Mouse (Mus musculus): ENCODE results near the gene Naxd.

The Naxd gene

GRCm38 (mm10) chr8:11510971-11511370 is 13.7 kb downstream of the Naxd start:
- in situ Hi-C loops (cut with MboI, MseI) = no loop called here

- in situ Hi-C loops (cut with MboI, MseI) = no loop called here
Observed at GRCm38 (mm10) chr8:11512711-11513110, 15.4 kb downstream of the Naxd start.

- in situ Hi-C loops (cut with MboI, MseI) = no loop called here
Observed at GRCm38 (mm10) chr8:11513247-11513646, 15.9 kb downstream of the Naxd start.

GRCm38 (mm10) chr8:11516292-11516691 is 19.0 kb downstream of the Naxd start:
- in situ Hi-C loops (cut with MboI, MseI) = no loop called here

GRCm38 (mm10) chr8:11517366-11518055 is 20.2 kb downstream of the Naxd start:
- in situ Hi-C loops (cut with MboI, MseI) = no loop called here

GRCm38 (mm10) chr8:11518056-11518396 is 20.7 kb downstream of the Naxd start:
- in situ Hi-C loops (cut with MboI, MseI) = no loop called here

- in situ Hi-C loops (cut with MboI, MseI) = no loop called here
Observed at GRCm38 (mm10) chr8:11518676-11519075, 21.4 kb downstream of the Naxd start.

- in situ Hi-C loops (cut with MboI, MseI) = no loop called here
Observed at GRCm38 (mm10) chr8:11523331-11523730, 26.0 kb downstream of the Naxd start.

GRCm38 (mm10) chr8:11530155-11530770 is 33.0 kb downstream of the Naxd start:
- in situ Hi-C loops (cut with MboI, MseI) = no loop called here

- in situ Hi-C loops (cut with MboI, MseI) = no loop called here
Observed at GRCm38 (mm10) chr8:11530849-11531248, 33.5 kb downstream of the Naxd start.

GRCm38 (mm10) chr8:11534494-11534893 is 37.2 kb downstream of the Naxd start:
- in situ Hi-C loops (cut with MboI, MseI) = no loop called here

GRCm38 (mm10) chr8:11539049-11539448 is 41.7 kb downstream of the Naxd start:
- in situ Hi-C loops (cut with MboI, MseI) = no loop called here

GRCm38 (mm10) chr8:11540182-11540581 is 42.9 kb downstream of the Naxd start:
- in situ Hi-C loops (cut with MboI, MseI) = no loop called here

- in situ Hi-C loops (cut with MboI, MseI) = no loop called here
Observed at GRCm38 (mm10) chr8:11542031-11542430, 44.7 kb downstream of the Naxd start.

- in situ Hi-C loops (cut with MboI, MseI) = no loop called here
Observed at GRCm38 (mm10) chr8:11542866-11543265, 45.6 kb downstream of the Naxd start.

GRCm38 (mm10) chr8:11544386-11544785 is 47.1 kb downstream of the Naxd start:
- in situ Hi-C loops (cut with MboI, MseI) = no loop called here

GRCm38 (mm10) chr8:11547063-11547462 is 49.8 kb downstream of the Naxd start:
- in situ Hi-C loops (cut with MboI, MseI) = loop anchor here (5.0 kb wide), 1 partner anchor 50 kb away; no protein-coding TSS in a partner anchor

- in situ Hi-C loops (cut with MboI, MseI) = loop anchor here (5.0 kb wide), 2 partner anchors 48 to 97 kb away; no protein-coding TSS in a partner anchor
Observed at GRCm38 (mm10) chr8:11549706-11550105, 52.4 kb downstream of the Naxd start.

- in situ Hi-C loops (cut with MboI, MseI) = loop anchor here (5.0 kb wide), 1 partner anchor 98 kb away; no protein-coding TSS in a partner anchor
Observed at GRCm38 (mm10) chr8:11550281-11550948, 53.1 kb downstream of the Naxd start, which contains the start of gene Cars2. TSS of gene Cars2 (minus strand) at chr8:11550783.

GRCm38 (mm10) chr8:11551497-11551896 is 54.2 kb downstream of the Naxd start:
- in situ Hi-C loops (cut with MboI, MseI) = loop anchor here (5.0 kb wide), 1 partner anchor 99 kb away; no protein-coding TSS in a partner anchor

GRCm38 (mm10) chr8:11552390-11552789 is 55.1 kb downstream of the Naxd start:
- in situ Hi-C loops (cut with MboI, MseI) = loop anchor here (5.0 kb wide), 1 partner anchor 100 kb away; no protein-coding TSS in a partner anchor

Data from regulatory T cell (primary cell).